ENCODE assay signal across 8 mouse cellular contexts in the genomic region with DNA sequence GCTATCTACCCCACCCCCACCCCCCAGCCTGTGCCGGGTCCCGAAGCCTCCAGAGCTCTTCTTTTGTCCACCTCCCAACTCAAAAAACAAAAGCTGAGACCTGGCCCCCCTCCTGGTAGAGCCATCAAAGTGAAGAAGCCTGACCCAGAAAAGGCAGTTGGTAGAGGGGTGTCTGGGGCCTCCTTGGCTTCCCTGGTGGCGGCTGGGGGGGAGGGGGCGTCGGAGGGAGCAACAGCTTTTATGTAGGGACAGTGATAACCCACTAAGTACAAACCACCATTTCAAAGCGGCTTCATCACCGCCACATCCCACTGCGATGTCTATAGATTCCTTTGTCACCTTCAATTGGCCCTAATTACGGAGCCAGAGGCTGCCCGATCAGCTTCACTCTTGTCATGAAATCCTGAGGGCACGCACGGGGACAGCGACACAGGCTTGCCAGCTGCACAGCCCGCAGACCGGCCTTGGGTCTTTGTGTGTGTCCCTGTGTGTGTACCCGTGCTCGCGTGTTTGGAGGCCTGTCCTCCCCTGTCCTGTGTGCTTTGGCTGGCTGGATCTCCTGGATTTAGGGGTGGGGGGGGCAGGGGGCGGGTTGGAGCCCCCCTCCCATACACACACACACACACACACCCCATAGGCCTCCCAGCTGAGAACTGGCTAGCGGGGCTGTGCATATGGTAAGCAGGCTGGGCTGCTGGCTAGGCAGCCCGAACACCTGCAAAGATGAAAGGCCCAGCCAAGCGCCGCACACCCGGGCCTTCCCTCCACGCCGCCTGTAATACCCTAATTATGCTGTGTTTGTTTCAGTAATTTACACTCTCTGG.
DNase-seq lines count a peak whose midpoint lies in the region; ATAC-seq and TF ChIP-seq lines count a peak whose summit lies in the region.

No protein-coding gene starts in this region.

- no peak for TF ChIP-seq CTCF in cerebellum, adult 2 months (IDR thresholded peaks at IDR 0.05; ENCODE audit: borderline replicate concordance, insufficient read depth, low read depth, low read length)
- no peak for TF ChIP-seq CTCF in forebrain, postnatal 0 days (IDR thresholded peaks at IDR 0.05; ENCODE audit: low read depth)

- no peak overlapping the region for H3K4me3 ChIP-seq in cerebellum, adult 2 months (replicated peaks; ENCODE audit: insufficient read depth, low read depth, low read length)
- no peak overlapping the region for H3K4me3 ChIP-seq in forebrain, postnatal 0 days (ENCODE audit: low read depth, low read length)
- H3K4me3 ChIP-seq in midbrain, embryonic 15.5 days: no peak overlapping the region

- 0 out of 2 replicates have a peak overlapping the region, but pooled peaks have one; percentile 22 for H3K9ac ChIP-seq in forebrain, postnatal 0 days
- peak overlapping the region; percentile 9; the same call in 1 of the 2 replicates for H3K9ac ChIP-seq in midbrain, embryonic 15.5 days

- DNase-seq in embryo, embryonic 10 days (ENCODE audit: low spot score): peak; percentile 64
- DNase-seq in embryo, embryonic 10.5 days (ENCODE audit: low spot score): no peak
- DNase-seq in cerebellum, adult 2 months: peak; percentile 59 to 65
- DNase-seq in forebrain, postnatal 0 days: peak; percentile 78
- DNase-seq in yolk sac, embryonic 10.5 days (ENCODE audit: low spot score): no peak
- no peak for DNase-seq in gastrocnemius, postnatal 4 days (ENCODE audit: low spot score in 2 of 2)
- DNase-seq in natural killer cell, adult 2 months (ENCODE audit: low spot score in 2 of 2): no peak

- 27% methylated on average over 26 of the region's 26 CpGs for WGBS in cerebellum, adult 2 months
- 12% methylated on average over 25 of the region's 26 CpGs for WGBS in forebrain, postnatal 0 days
- WGBS in midbrain, embryonic 15.5 days: 5% methylated on average over 26 of the region's 26 CpGs

- ATAC-seq in forebrain, postnatal 0 days: peak; percentile 65
- peak; percentile 47 for ATAC-seq in midbrain, embryonic 15.5 days (replicated peaks)

- no peaks in the 10 kb centered on the region for H3K27me3 ChIP-seq in cerebellum, adult 2 months (ENCODE audit: control insufficient read depth, insufficient read depth, low read length)
- H3K27me3 ChIP-seq in forebrain, postnatal 0 days (ENCODE audit: insufficient read depth, low read length): no peaks in the 10 kb centered on the region
- H3K27me3 ChIP-seq in midbrain, embryonic 15.5 days (replicated peaks): no peaks in the 10 kb centered on the region

- peak overlapping the region; percentile 26 for H3K4me2 ChIP-seq in forebrain, postnatal 0 days (ENCODE audit: low read depth)
- H3K4me2 ChIP-seq in midbrain, embryonic 15.5 days: peak overlapping the region; percentile 36

- H3K27ac ChIP-seq in cerebellum, adult 2 months (ENCODE audit: insufficient read depth, low read length): peak overlapping the region; percentile 16; the same call in 1 of the 2 replicates
- H3K27ac ChIP-seq in forebrain, postnatal 0 days (ENCODE audit: low read depth, low read length): peak overlapping the region; percentile 69
- peak overlapping the region; percentile 86 for H3K27ac ChIP-seq in midbrain, embryonic 15.5 days

- no peak for TF ChIP-seq POLR2A in cerebellum, adult 2 months (IDR thresholded peaks at IDR 0.05; ENCODE audit: borderline replicate concordance, insufficient read depth, low read length)

- H3K9me3 ChIP-seq in forebrain, postnatal 0 days (ENCODE audit: low read length): no peaks in the 10 kb centered on the region
- H3K9me3 ChIP-seq in midbrain, embryonic 15.5 days: no peaks in the 10 kb centered on the region

- peaks cover 75% of the 10 kb centered on the region for H3K4me1 ChIP-seq in cerebellum, adult 2 months (ENCODE audit: control insufficient read depth, insufficient read depth, low read length)
- H3K4me1 ChIP-seq in forebrain, postnatal 0 days (ENCODE audit: insufficient read depth): peaks cover 46% of the 10 kb centered on the region
- H3K4me1 ChIP-seq in midbrain, embryonic 15.5 days: peaks cover 97% of the 10 kb centered on the region

- no peaks in the 10 kb centered on the region for H3K36me3 ChIP-seq in forebrain, postnatal 0 days (ENCODE audit: insufficient read depth)
- no peaks in the 10 kb centered on the region for H3K36me3 ChIP-seq in midbrain, embryonic 15.5 days (replicated peaks)

Comparison
In these comparisons a context has a peak if more than half of its experiments do, and no peak if none do; other contexts are left out.
1. DNase-seq: peak in embryo, embryonic 10 days (single experiment), cerebellum, adult 2 months (2 of 2) and forebrain, postnatal 0 days (single experiment); none in embryo, embryonic 10.5 days (single experiment), yolk sac, embryonic 10.5 days (single experiment), gastrocnemius, postnatal 4 days (0 of 2) and natural killer cell, adult 2 months (0 of 2).
2. H3K27ac ChIP-seq: peak in every context shown above with its lines; median percentile 86 in midbrain, embryonic 15.5 days; 69 in forebrain, postnatal 0 days; 16 in cerebellum, adult 2 months.